Mouse (Mus musculus) hindbrain, embryonic 12.5 days (tissue): ENCODE data around the gene Irx3. TPM values are rescaled to one million over a fixed set of nuclear protein-coding genes. Genes with fewer than 3 reads are reported as not detected.
A peak's percentile ranks its signal among the peaks of the same experiment; 100 is the strongest.

ENCODE experiments used
- ATAC-seq: fragments of 200-750 bp; cut with Nextera tagmentation; 2 replicates; pipeline ENCODE4 v1.8.0; 2017; ENCODE audit warnings: moderate TSS enrichment; ENCODE audit not compliant: low FRiP score
- H3K27ac ChIP-seq: fragments of 300-500 bp; sonication (generic); 2 replicates; pipeline ENCODE4 v1.5.1; 2016; ENCODE audit warnings: mild to moderate bottlenecking
- H3K27me3 ChIP-seq: fragments of 300-500 bp; sonication (generic); 2 replicates; pipeline ENCODE4 v1.6.1; 2016; ENCODE audit warnings: mild to moderate bottlenecking
- H3K36me3 ChIP-seq: fragments of 300-500 bp; sonication (generic); 2 replicates; pipeline ENCODE4 v1.6.1; 2016; ENCODE audit warnings: mild to moderate bottlenecking
- H3K4me1 ChIP-seq: fragments of 300-500 bp; sonication (generic); 2 replicates; pipeline ENCODE4 v1.6.1; 2016
- H3K4me2 ChIP-seq: fragments of 300-500 bp; sonication (generic); replicated peaks from 2 replicates; pipeline ENCODE4 v1.6.1; 2016; ENCODE audit warnings: mild to moderate bottlenecking
- H3K4me3 ChIP-seq: fragments of 300-500 bp; sonication (generic); 2 replicates; pipeline ENCODE4 v1.5.1; 2016; ENCODE audit warnings: mild to moderate bottlenecking
- H3K9ac ChIP-seq: fragments of 300-500 bp; sonication (generic); 2 replicates; pipeline ENCODE4 v1.6.1; 2016; ENCODE audit warnings: mild to moderate bottlenecking, moderate library complexity
- H3K9me3 ChIP-seq: fragments of 300-500 bp; sonication (generic); replicated peaks from 2 replicates; pipeline ENCODE4 v1.6.1; 2016; ENCODE audit warnings: mild to moderate bottlenecking
- WGBS: fragments of 180-500 bp; shearing (Covaris S2); methylation state at CpG from one replicate; pipeline ENCODE4 v1.1.7; 2016; 5-methylcytosine and 5-hydroxymethylcytosine counted together
- polyA plus RNA-seq: library from polyadenylated mRNA; unstranded; fragments of >200 nt; fragmentation: Nextera tagmentation; extraction: Ambion mirVana; gene quantifications from 2 replicates; pipeline ENCODE4 v1.2.1, GENCODE M21; 2016

Gene Irx3
- polyA plus RNA-seq, 1 experiment from 2014 or later: 56.7 TPM

DNA sequence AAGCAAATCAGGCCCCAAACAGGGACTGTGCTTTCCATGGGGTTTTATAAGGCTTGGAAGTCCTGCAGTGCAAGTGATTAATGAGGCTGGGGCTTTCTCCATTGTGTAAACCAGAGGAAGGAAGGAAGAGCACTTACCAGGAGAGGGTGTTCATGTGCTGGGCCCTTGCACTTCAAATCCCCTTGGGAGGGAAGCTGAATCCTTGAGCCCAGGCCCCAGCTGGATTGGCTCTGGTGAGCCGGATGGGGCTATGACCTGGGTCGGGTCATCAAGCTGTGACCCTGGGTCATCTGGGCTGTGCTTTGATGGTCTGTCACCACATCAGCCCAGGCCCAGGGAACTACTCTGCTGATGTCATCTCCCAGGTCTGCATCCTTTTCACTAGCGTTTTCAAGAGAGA lies 16.9 kb upstream of the Irx3 start:
- no peaks in the 10 kb centered on the region for H3K36me3 ChIP-seq
- no peak overlapping the region for H3K4me3 ChIP-seq
- no peak overlapping the region for H3K27ac ChIP-seq
- no peaks in the 10 kb centered on the region for H3K9me3 ChIP-seq
- no peak overlapping the region for H3K4me2 ChIP-seq
- WGBS: 8% methylated on average over 3 of the region's 3 CpGs
- H3K9ac ChIP-seq: no peak overlapping the region
- no peak for ATAC-seq
- 0 out of 2 replicates have a peak, but pooled peaks cover 2% of the 10 kb centered on the region for H3K27me3 ChIP-seq
- H3K4me1 ChIP-seq: peaks cover 23% of the 10 kb centered on the region

GRCm38 (mm10) chr8:91814106-91814505 lies 12.2 kb upstream of the Irx3 start:
- Histone ChIP-seq H3K4me3 (no peak overlapping the region), H3K9ac (no peak overlapping the region), H3K27me3 (peaks cover 8% of the 10 kb centered on the region; the same call in 1 of the 2 replicates), H3K9me3 (no peaks in the 10 kb centered on the region), H3K36me3 (no peaks in the 10 kb centered on the region), H3K4me2 (no peak overlapping the region), H3K4me1 (peaks cover 11% of the 10 kb centered on the region), H3K27ac (no peak overlapping the region)
- no peak for ATAC-seq
- 93% methylated on average over 4 of the region's 4 CpGs for WGBS

GRCm38 (mm10) chr8:91806720-91807241 lies 4.9 kb upstream of the Irx3 start:
- no peaks in the 10 kb centered on the region for H3K9me3 ChIP-seq
- ATAC-seq: no peak
- WGBS: 11% methylated on average over 12 of the region's 12 CpGs
- H3K36me3 ChIP-seq: no peaks in the 10 kb centered on the region
- H3K27ac ChIP-seq: peak overlapping the region; percentile 88
- peak overlapping the region; percentile 62 for H3K4me2 ChIP-seq
- H3K4me3 ChIP-seq: peak overlapping the region; percentile 36
- H3K4me1 ChIP-seq: peaks cover 51% of the 10 kb centered on the region
- peaks cover 56% of the 10 kb centered on the region for H3K27me3 ChIP-seq
- 0 out of 2 replicates have a peak overlapping the region, but pooled peaks have one; percentile 71 for H3K9ac ChIP-seq

DNA sequence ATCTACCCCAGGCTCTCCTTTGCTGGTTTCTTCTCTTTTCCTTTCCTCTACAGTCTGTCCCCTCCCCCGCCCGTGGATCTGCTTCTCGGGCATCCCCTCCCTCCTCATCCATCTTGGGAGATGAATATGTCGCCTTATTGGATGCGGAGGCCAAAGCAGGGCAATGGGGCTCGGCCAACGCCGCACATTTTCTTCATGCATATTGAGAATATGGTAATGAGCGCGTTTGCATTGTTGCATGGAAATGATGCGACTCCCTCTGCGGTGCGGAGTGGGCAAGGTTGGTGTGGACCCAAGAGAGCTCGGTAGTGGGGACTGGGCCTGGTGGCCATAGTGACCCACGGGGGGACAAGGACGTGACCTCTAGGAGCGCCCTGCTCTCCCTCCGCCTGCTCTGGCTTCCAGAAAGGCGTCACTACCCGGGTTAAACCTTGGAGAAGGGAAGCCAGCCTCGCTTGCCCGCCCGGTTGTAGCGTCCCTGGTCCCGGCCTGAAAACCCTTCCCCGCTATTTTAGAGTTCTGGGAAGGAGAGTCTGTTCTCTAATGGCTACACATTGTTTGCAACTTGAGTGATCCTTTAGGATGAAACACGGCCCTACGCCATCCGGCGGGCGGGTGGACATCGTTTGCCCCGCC lies 4.3 kb upstream of the Irx3 start:
- WGBS: 2% methylated on average over 33 of the region's 33 CpGs
- H3K27me3 ChIP-seq: peaks cover 56% of the 10 kb centered on the region
- peak; percentile 9; the same call in 1 of the 2 replicates for ATAC-seq

GRCm38 (mm10) chr8:91805254-91805671 lies 3.4 kb upstream of the Irx3 start:
- Histone ChIP-seq H3K9me3 (no peaks in the 10 kb centered on the region), H3K4me3 (peak overlapping the region; percentile 36), H3K27me3 (peaks cover 52% of the 10 kb centered on the region), H3K9ac (peak overlapping the region; percentile 71), H3K27ac (peak overlapping the region; percentile 88), H3K4me2 (peak overlapping the region; percentile 62), H3K4me1 (peaks cover 56% of the 10 kb centered on the region), H3K36me3 (no peaks in the 10 kb centered on the region)
- no peak for ATAC-seq
- WGBS: 0% methylated on average over 32 of the region's 32 CpGs

More for the DNA sequence above, 4.3 kb upstream of the Irx3 start:
- Histone ChIP-seq H3K4me2 (peak overlapping the region; percentile 62), H3K27ac (peak overlapping the region; percentile 88), H3K4me1 (peaks cover 51% of the 10 kb centered on the region), H3K36me3 (no peaks in the 10 kb centered on the region), H3K9ac (peak overlapping the region; percentile 71), H3K9me3 (no peaks in the 10 kb centered on the region), H3K4me3 (peak overlapping the region; percentile 36)

DNA sequence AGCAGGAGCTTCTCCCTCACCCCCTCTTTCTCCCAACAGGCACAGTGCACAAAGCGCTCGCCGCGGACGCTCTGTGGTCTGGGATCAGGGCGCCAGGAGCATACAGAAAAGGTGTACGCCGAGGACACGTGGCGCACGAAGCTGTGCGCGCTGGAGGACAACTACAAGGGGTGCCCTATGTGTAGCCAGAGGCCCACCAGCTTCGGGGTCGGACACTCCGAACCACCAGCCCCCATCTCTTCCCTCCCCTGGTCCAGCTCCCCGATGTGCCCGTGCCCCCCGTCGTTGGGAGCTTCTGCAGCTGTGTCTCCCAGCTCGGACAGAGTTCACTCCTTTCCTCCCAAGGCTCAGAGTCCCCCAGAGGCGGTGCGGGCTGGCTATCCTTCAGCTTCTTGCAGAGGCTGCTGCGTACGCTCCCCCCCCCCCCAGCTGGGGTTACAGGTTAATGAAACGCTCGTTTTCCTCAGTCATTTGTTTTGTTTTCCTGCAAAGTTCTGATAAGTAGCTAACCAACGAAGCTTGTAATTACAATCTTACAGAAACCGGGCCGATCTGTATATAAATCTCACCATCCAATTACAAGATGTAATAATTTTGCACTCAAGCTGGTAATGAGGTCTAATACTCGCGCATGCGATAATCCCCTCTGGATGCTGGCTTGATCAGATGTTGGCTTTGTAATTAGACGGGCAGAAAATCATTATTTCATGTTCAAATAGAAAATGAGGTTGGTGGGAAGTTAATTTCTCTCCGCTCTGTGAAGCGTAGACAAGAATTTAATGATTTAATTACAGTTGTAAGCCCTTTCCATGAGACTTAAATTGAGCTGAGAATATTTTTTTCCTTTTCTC lies 2.8 kb upstream of the Irx3 start:
- peaks cover 60% of the 10 kb centered on the region for H3K4me1 ChIP-seq
- H3K27me3 ChIP-seq: peaks cover 55% of the 10 kb centered on the region
- peak overlapping the region; percentile 71 for H3K9ac ChIP-seq
- H3K36me3 ChIP-seq: no peaks in the 10 kb centered on the region
- peak overlapping the region; percentile 88 for H3K27ac ChIP-seq
- peak overlapping the region; percentile 62 for H3K4me2 ChIP-seq
- 3% methylated on average over 36 of the region's 36 CpGs for WGBS
- H3K9me3 ChIP-seq: no peaks in the 10 kb centered on the region
- peak overlapping the region; percentile 36 for H3K4me3 ChIP-seq
- ATAC-seq: no peak

DNA sequence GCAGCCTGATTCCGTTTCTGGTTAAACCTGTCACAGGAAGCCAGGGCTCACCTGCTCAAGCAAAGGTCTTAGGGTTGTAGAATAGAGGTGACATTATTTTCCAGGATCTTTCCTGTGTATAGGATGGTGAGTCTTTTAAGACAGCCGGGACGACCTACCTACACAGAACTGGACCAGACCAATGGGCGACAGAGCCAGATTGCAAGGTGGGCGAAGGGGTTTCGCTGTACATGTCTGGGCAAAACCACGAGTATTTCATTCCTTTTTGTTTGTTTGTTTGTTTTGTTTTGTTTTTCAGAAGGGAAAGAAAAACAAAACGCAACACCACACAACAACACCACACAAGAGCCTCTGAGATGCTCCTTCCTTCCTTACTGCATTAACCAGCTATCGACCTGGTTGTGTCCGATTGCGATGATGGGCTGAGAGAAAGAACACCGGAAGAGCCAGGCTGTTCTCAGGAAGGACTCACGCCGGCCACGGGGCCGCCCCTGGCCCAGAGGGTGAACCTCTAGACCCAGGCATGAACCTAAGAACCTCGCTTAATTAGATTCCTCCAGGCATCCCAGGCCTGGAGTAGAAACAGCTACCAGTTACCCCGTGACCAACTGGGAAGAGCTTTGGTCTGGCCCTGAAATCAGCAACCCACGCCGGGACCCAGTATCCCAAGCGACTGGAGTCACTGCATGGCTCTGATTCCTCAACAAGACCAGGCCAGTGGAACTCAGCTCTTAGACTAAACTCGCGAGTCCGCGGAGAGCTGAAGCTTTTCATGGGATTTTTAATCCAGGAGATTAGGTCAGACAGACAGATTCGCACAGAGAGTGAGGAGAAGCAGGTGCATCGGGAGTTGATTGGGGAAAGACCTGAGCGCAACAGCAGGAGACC lies 1.9 kb upstream of the Irx3 start:
- Histone ChIP-seq H3K4me2 (peak overlapping the region; percentile 62), H3K9ac (peak overlapping the region; percentile 56), H3K4me3 (peak overlapping the region; percentile 60), H3K9me3 (no peaks in the 10 kb centered on the region), H3K4me1 (peaks cover 68% of the 10 kb centered on the region), H3K36me3 (no peaks in the 10 kb centered on the region), H3K27ac (peak overlapping the region; percentile 68), H3K27me3 (peaks cover 55% of the 10 kb centered on the region)
- 12% methylated on average over 28 of the region's 28 CpGs for WGBS
- no peak for ATAC-seq

GRCm38 (mm10) chr8:91802401-91803322 lies 795 bp upstream of the Irx3 start:
- peak overlapping the region; percentile 60 for H3K4me3 ChIP-seq
- H3K27ac ChIP-seq: peak overlapping the region; percentile 96
- peaks cover 44% of the 10 kb centered on the region for H3K27me3 ChIP-seq
- H3K4me2 ChIP-seq: peak overlapping the region; percentile 62
- H3K4me1 ChIP-seq: peaks cover 77% of the 10 kb centered on the region
- peak overlapping the region; percentile 98 for H3K9ac ChIP-seq
- no peak for ATAC-seq
- no peaks in the 10 kb centered on the region for H3K36me3 ChIP-seq
- 3% methylated on average over 29 of the region's 29 CpGs for WGBS
- H3K9me3 ChIP-seq: no peaks in the 10 kb centered on the region

DNA sequence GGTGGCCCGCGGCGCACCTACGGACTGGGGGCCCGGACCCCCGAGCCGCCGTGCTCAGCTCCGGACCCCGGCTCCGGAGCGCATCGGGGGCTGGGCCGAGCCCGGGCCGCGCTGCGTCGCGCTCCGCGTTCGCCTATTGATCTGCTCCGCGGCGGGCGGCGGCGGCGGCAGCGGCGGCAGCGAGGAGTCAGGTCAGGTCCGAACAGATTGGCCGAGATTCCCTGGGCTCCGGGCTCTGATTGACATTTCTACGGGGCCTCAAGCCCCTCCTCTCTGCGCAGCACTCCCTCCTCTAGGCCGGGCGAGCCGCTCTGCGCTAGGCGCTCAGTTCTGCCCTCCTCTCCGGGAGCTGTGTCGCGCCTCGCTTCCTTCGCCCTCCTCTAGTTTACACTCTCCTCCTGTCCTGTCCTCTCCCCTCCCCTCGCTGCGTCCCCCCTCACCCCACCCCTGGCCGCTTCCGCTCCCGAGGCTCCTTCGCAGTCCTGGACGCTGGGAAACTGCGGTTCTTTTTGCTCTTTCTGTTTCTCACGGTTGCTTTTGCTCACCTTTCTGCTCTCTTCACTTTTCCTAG lies 541 bp downstream of the Irx3 start:
- ATAC-seq: peak; percentile 84
- Histone ChIP-seq H3K4me3 (peak overlapping the region; percentile 60), H3K27ac (peak overlapping the region; percentile 96), H3K4me2 (peak overlapping the region; percentile 62), H3K27me3 (peaks cover 40% of the 10 kb centered on the region), H3K9ac (peak overlapping the region; percentile 98), H3K36me3 (no peaks in the 10 kb centered on the region), H3K9me3 (no peaks in the 10 kb centered on the region), H3K4me1 (peaks cover 74% of the 10 kb centered on the region)
- WGBS: under 1% methylated on average over 49 of the region's 57 CpGs

DNA sequence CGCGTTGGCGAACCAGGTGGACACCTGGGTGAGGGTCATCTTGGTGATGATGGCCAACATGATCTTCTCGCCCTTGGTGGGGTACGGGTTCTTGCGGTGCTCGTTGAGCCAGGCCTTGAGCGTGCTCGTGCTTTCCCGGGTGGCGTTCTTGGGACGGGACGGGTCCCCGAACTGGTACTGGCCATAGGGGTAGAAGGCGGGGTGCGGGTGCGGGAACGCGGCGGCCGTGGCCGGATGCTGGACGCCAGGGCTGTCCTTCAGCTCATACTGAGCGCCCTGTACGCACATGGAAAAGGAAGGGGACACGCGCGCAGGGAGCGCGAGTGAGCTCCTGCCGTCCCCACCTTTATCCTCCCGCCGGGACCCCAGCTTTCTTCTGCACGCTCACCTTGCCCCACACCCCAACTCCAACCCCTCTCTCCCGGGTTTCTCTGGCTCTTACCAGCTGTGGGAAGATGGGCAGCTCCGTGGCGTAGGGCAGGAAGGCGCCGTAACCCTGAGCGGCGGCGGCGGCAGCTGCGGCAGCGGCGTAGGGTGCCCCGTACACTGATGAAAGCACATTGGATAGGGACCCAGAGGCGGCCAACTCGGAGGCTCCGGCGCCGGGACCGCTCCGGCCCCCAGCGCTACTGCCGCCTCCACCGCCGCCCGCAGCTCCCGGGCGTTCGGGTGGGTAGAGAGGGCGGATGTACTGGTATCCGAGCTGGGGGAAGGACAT lies 1.2 kb downstream of the Irx3 start:
- Histone ChIP-seq H3K4me2 (peak overlapping the region; percentile 62), H3K4me1 (peaks cover 67% of the 10 kb centered on the region), H3K4me3 (peak overlapping the region; percentile 60), H3K36me3 (no peaks in the 10 kb centered on the region), H3K27ac (peak overlapping the region; percentile 96), H3K27me3 (peaks cover 43% of the 10 kb centered on the region), H3K9ac (peak overlapping the region; percentile 98), H3K9me3 (no peaks in the 10 kb centered on the region)
- 0 out of 2 replicates have a peak, but pooled peaks have one; percentile 2 for ATAC-seq
- under 1% methylated on average over 63 of the region's 64 CpGs for WGBS
